Mouse (Mus musculus): ENCODE measurements at regions not wholly inside any gene's neighbourhood (a gene's known extent, or its start where the extent isn't known, plus 50 kb on each side); places are given as distances from the start of the nearest gene placed in this dataset.

- TF ChIP-seq CTCF (conservative IDR thresholded peaks at IDR 0.05 in 1 of 2, IDR thresholded peaks at IDR 0.05 in 1 of 2; ENCODE audit: low read depth in 2 of 2, low read length in 2 of 2), result no peak
- no peak for TF ChIP-seq TCF12 (IDR thresholded peaks at IDR 0.05; ENCODE audit: low read depth, low read length)
These were observed 145.9 kb downstream of the Plk2 start for GRCm38 (mm10) chr13:110540543-110541265.

All from CH12.LX (cell line).